Mouse (Mus musculus): ENCODE data around the gene Olfr1173. TPM values are rescaled to one million over a fixed set of nuclear protein-coding genes. Genes with fewer than 3 reads are reported as not detected.

The Olfr1173 gene
- polyA plus RNA-seq (2014; fragmentation: Illumina TruSeq; extraction: RNeasy Lipid Tissue Mini Kit (QIAGEN cat#74804); ENCODE audit: low replicate concordance): not detected

DNA sequence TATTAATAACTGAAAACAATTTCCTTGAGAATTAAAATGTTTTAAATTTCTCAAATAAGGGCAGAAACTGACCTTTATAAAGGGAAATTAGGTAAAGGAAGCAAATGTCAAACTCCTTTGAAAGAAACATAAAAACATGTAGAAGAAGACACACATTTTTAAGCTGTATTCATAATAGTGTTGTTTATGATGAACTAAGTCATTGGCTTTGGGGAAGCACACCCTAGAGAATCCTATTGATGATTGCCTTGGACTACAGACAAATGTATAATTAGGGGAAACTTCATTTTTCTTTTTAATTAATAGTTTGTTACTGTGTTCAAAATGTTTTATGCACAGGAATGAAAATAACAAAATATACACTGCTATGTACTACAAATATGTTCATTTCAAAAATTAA, at the start of gene Olfr1173:
TSS of gene Olfr1173 (minus strand) at position 101 of the 400 bp plus-strand sequence.

DNA sequence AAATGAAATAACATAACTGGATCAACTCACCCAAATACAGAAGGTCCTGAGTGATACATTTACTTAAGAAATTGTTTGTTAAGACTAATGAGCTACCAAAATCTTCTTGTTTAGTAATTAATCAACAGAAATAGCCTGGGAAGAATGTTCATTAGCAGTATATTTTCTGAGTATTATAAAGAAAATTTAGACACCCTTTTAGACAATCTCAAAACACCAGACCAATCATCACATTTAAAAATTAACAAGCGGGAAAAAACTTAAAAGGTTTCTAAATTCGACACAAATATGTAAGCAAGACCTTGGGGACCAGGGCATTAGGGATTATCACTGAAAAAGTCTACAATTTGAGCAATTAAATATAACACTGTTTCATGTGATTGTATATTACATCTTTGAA, 47.4 kb upstream of the Olfr1173 start, which contains the start of gene Olfr1175-ps:
TSS of gene Olfr1175-ps (minus strand) at position 101 of the 400 bp plus-strand sequence.

DNA sequence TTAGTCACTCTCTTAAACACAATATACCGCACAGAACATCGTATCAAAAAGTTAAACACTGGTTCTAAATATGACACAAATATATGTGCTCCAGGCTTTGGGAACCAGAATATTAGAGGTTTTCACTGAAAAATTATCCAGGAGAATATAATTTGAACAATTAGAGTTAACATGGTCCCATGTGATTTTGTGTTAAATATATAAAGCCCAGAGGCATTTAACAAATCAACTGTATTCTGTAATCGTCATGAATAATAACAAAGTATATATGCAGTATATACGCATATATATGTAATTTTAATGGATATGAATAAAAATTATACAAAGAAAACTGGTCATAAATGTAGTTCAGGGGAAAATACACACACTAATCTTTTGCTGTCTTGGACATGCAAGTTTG, 35.4 kb upstream of the Olfr1173 start, which contains the start of gene Olfr1174-ps:
TSS of gene Olfr1174-ps (minus strand) at position 101 of the 400 bp plus-strand sequence.

DNA sequence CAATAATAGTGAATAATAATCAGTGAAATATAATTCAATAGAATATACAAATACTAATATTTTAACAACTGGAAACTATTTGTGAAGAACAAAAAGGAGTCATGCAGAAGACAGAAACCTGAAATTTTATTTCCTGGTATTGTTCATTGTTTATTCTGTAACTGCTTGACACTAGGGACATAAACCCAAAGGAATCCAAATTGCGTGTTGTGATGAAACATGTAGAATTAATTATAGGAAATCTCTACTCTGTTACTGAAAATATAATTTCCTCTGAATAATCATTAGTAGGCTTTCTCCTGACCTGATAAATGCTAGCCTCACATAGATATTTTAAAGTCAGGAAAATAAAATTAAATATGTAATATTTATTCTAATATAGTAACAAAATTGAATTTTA, 51.4 kb downstream of the Olfr1173 start, which contains the start of gene Olfr1170:
TSS of gene Olfr1170 (minus strand) at position 101 of the 400 bp plus-strand sequence.

Other genes starting within 250 kb of the Olfr1173 start
- gene Olfr73, start 242.2 kb downstream of the Olfr1173 start, polyA plus RNA-seq (2014; fragmentation: Illumina TruSeq; extraction: RNeasy Lipid Tissue Mini Kit (QIAGEN cat#74804); ENCODE audit: low replicate concordance): not detected
- gene Olfr1162, start 228.7 kb downstream of the Olfr1173 start, polyA plus RNA-seq (2014; fragmentation: Illumina TruSeq; extraction: RNeasy Lipid Tissue Mini Kit (QIAGEN cat#74804); ENCODE audit: low replicate concordance): not detected
- gene Olfr1163, start 208.0 kb downstream of the Olfr1173 start, polyA plus RNA-seq (2014; fragmentation: Illumina TruSeq; extraction: RNeasy Lipid Tissue Mini Kit (QIAGEN cat#74804); ENCODE audit: low replicate concordance): not detected
- not detected for gene Olfr1164, start 185.9 kb downstream of the Olfr1173 start, polyA plus RNA-seq (2014; fragmentation: Illumina TruSeq; extraction: RNeasy Lipid Tissue Mini Kit (QIAGEN cat#74804); ENCODE audit: low replicate concordance)
- not detected for gene Olfr1166, start 151.6 kb downstream of the Olfr1173 start, polyA plus RNA-seq (2014; fragmentation: Illumina TruSeq; extraction: RNeasy Lipid Tissue Mini Kit (QIAGEN cat#74804); ENCODE audit: low replicate concordance)
- not detected for gene Olfr1167, start 124.7 kb downstream of the Olfr1173 start, polyA plus RNA-seq (2014; fragmentation: Illumina TruSeq; extraction: RNeasy Lipid Tissue Mini Kit (QIAGEN cat#74804); ENCODE audit: low replicate concordance)
- not detected for gene Olfr1168, start 98.0 kb downstream of the Olfr1173 start, polyA plus RNA-seq (2014; fragmentation: Illumina TruSeq; extraction: RNeasy Lipid Tissue Mini Kit (QIAGEN cat#74804); ENCODE audit: low replicate concordance)
- not detected for gene Olfr1170, start 51.5 kb downstream of the Olfr1173 start, polyA plus RNA-seq (2014; fragmentation: Illumina TruSeq; extraction: RNeasy Lipid Tissue Mini Kit (QIAGEN cat#74804); ENCODE audit: low replicate concordance)
- not detected for gene Olfr1174-ps, start 35.3 kb upstream of the Olfr1173 start, polyA plus RNA-seq (2014; fragmentation: Illumina TruSeq; extraction: RNeasy Lipid Tissue Mini Kit (QIAGEN cat#74804); ENCODE audit: low replicate concordance)
- gene Olfr1175-ps, start 47.3 kb upstream of the Olfr1173 start, polyA plus RNA-seq (2014; fragmentation: Illumina TruSeq; extraction: RNeasy Lipid Tissue Mini Kit (QIAGEN cat#74804); ENCODE audit: low replicate concordance): not detected
- gene Olfr1176, start 56.8 kb upstream of the Olfr1173 start, polyA plus RNA-seq (2014; fragmentation: Illumina TruSeq; extraction: RNeasy Lipid Tissue Mini Kit (QIAGEN cat#74804); ENCODE audit: low replicate concordance): not detected
- not detected for gene Olfr1177-ps, start 66.6 kb upstream of the Olfr1173 start, polyA plus RNA-seq (2014; fragmentation: Illumina TruSeq; extraction: RNeasy Lipid Tissue Mini Kit (QIAGEN cat#74804); ENCODE audit: low replicate concordance)
- gene Olfr1178, start 107.2 kb upstream of the Olfr1173 start, polyA plus RNA-seq (2014; fragmentation: Illumina TruSeq; extraction: RNeasy Lipid Tissue Mini Kit (QIAGEN cat#74804); ENCODE audit: low replicate concordance): not detected
- not detected for gene Olfr1179, start 126.6 kb upstream of the Olfr1173 start, polyA plus RNA-seq (2014; fragmentation: Illumina TruSeq; extraction: RNeasy Lipid Tissue Mini Kit (QIAGEN cat#74804); ENCODE audit: low replicate concordance)
- not detected for gene Olfr1180, start 139.3 kb upstream of the Olfr1173 start, polyA plus RNA-seq (2014; fragmentation: Illumina TruSeq; extraction: RNeasy Lipid Tissue Mini Kit (QIAGEN cat#74804); ENCODE audit: low replicate concordance)
- not detected for gene Olfr1181, start 146.3 kb upstream of the Olfr1173 start, polyA plus RNA-seq (2014; fragmentation: Illumina TruSeq; extraction: RNeasy Lipid Tissue Mini Kit (QIAGEN cat#74804); ENCODE audit: low replicate concordance)
- not detected for gene Gm13757, start 169.3 kb upstream of the Olfr1173 start, polyA plus RNA-seq (2014; fragmentation: Illumina TruSeq; extraction: RNeasy Lipid Tissue Mini Kit (QIAGEN cat#74804); ENCODE audit: low replicate concordance)
- not detected for gene Olfr1183, start 175.0 kb upstream of the Olfr1173 start, polyA plus RNA-seq (2014; fragmentation: Illumina TruSeq; extraction: RNeasy Lipid Tissue Mini Kit (QIAGEN cat#74804); ENCODE audit: low replicate concordance)
- not detected for gene Olfr1184, start 203.7 kb upstream of the Olfr1173 start, polyA plus RNA-seq (2014; fragmentation: Illumina TruSeq; extraction: RNeasy Lipid Tissue Mini Kit (QIAGEN cat#74804); ENCODE audit: low replicate concordance)
- gene Olfr1185-ps1, start 213.4 kb upstream of the Olfr1173 start, polyA plus RNA-seq (2014; fragmentation: Illumina TruSeq; extraction: RNeasy Lipid Tissue Mini Kit (QIAGEN cat#74804); ENCODE audit: low replicate concordance): not detected
- gene Olfr1186, start 238.7 kb upstream of the Olfr1173 start, polyA plus RNA-seq (2014; fragmentation: Illumina TruSeq; extraction: RNeasy Lipid Tissue Mini Kit (QIAGEN cat#74804); ENCODE audit: low replicate concordance): not detected